Mouse (Mus musculus): ENCODE data around the gene Primpol. TPM values are rescaled to one million over a fixed set of nuclear protein-coding genes. Genes with fewer than 3 reads are reported as not detected.
A peak's percentile ranks its signal among the peaks of the same experiment; 100 is the strongest.

Gene Primpol
- total and polyA plus RNA-seq, 3 experiments: 7.1 to 11.6 TPM; not detected in 1

GRCm38 (mm10) chr8:46568942-46569341, 48.1 kb downstream of the Primpol start:
- peaks cover 0 to 2% of the 10 kb centered on the region in 2 experiments; a peak in 1 of 4 replicates for H3K36me3 ChIP-seq (ENCODE audit: control insufficient read depth in 1 of 2, insufficient read depth in 2 of 2, low read length in 2 of 2)
- H3K27me3 ChIP-seq (ENCODE audit: control insufficient read depth in 1 of 2, insufficient read depth in 2 of 2, low read length in 2 of 2): no peaks in the 10 kb centered on the region
- DNase-seq (ENCODE audit: low read depth, low spot score): peak; percentile 45

GRCm38 (mm10) chr8:46567946-46568345, 49.1 kb downstream of the Primpol start:
- Histone ChIP-seq H3K27me3 (ENCODE audit: control insufficient read depth in 1 of 2, insufficient read depth in 2 of 2, low read length in 2 of 2) (no peaks in the 10 kb centered on the region), H3K27ac (ENCODE audit: control insufficient read depth, low read depth, low read length) (no peak overlapping the region), H3K4me1 (ENCODE audit: control insufficient read depth in 1 of 2, insufficient read depth in 2 of 2, low read length in 2 of 2) (0 out of 4 replicates have a peak, but pooled peaks cover 0 to 2% of the 10 kb centered on the region in 2 experiments), H3K36me3 (ENCODE audit: control insufficient read depth in 1 of 2, insufficient read depth in 2 of 2, low read length in 2 of 2) (peaks cover 0 to 2% of the 10 kb centered on the region in 2 experiments; a peak in 1 of 4 replicates), H3K9me3 (replicated peaks; ENCODE audit: insufficient read depth, low read length) (no peaks in the 10 kb centered on the region), H3K79me2 (ENCODE audit: control insufficient read depth, insufficient read depth, low read length, poor library complexity) (no peaks in the 10 kb centered on the region), H3K9ac (ENCODE audit: control insufficient read depth, low read depth, low read length, poor library complexity, severe bottlenecking) (no peak overlapping the region), H3K4me3 (ENCODE audit: control insufficient read depth in 1 of 2, insufficient read depth in 1 of 2, low read depth in 2 of 2, low read length in 2 of 2) (no peak overlapping the region)
- no peak for DNase-seq (ENCODE audit: low read depth, low spot score)
- no peak for TF ChIP-seq POLR2AphosphoS5 (IDR thresholded peaks at IDR 0.05; ENCODE audit: borderline replicate concordance, low read depth, low read length)
- TF ChIP-seq ELF1 (IDR thresholded peaks at IDR 0.05; ENCODE audit: low read depth, low read length): no peak

More at GRCm38 (mm10) chr8:46568942-46569341, 48.1 kb downstream of the Primpol start:
- Histone ChIP-seq H3K4me3 (ENCODE audit: control insufficient read depth in 1 of 2, insufficient read depth in 1 of 2, low read depth in 2 of 2, low read length in 2 of 2) (no peak overlapping the region), H3K4me1 (ENCODE audit: control insufficient read depth in 1 of 2, insufficient read depth in 2 of 2, low read length in 2 of 2) (0 out of 4 replicates have a peak, but pooled peaks cover 0 to 2% of the 10 kb centered on the region in 2 experiments), H3K9ac (ENCODE audit: control insufficient read depth, low read depth, low read length, poor library complexity, severe bottlenecking) (no peak overlapping the region), H3K27ac (ENCODE audit: control insufficient read depth, low read depth, low read length) (no peak overlapping the region), H3K79me2 (ENCODE audit: control insufficient read depth, insufficient read depth, low read length, poor library complexity) (no peaks in the 10 kb centered on the region), H3K9me3 (replicated peaks; ENCODE audit: insufficient read depth, low read length) (no peaks in the 10 kb centered on the region)
- TF ChIP-seq SMC3 (IDR thresholded peaks at IDR 0.05; ENCODE audit: low read depth, low read length) (peak; percentile 48), RAD21 (IDR thresholded peaks at IDR 0.05; ENCODE audit: low read depth, low read length) (peak; percentile 20), CHD1 (IDR thresholded peaks at IDR 0.05; ENCODE audit: low read depth, low read length) (no peak), CTCF (IDR thresholded peaks at IDR 0.05 in 2 of 3, conservative IDR thresholded peaks at IDR 0.05 in 1 of 3; ENCODE audit: control insufficient read depth in 1 of 3, insufficient read depth in 1 of 3, low read depth in 2 of 3, low read length in 3 of 3, poor library complexity in 1 of 3, severe bottlenecking in 1 of 3) (peak; percentile 29 to 57 (median 42)), POLR2A (IDR thresholded peaks at IDR 0.05; ENCODE audit: control insufficient read depth in 1 of 2, insufficient read depth in 1 of 2, low read depth in 1 of 2, low read length in 2 of 2, poor library complexity in 1 of 2) (no peak), CHD2 (IDR thresholded peaks at IDR 0.05; ENCODE audit: low read length) (no peak)

- H3K79me2 ChIP-seq (ENCODE audit: control insufficient read depth, insufficient read depth, low read length, poor library complexity): no peaks in the 10 kb centered on the region
- H3K27ac ChIP-seq (ENCODE audit: control insufficient read depth, low read depth, low read length): no peak overlapping the region
- H3K9ac ChIP-seq (ENCODE audit: control insufficient read depth, low read depth, low read length, poor library complexity, severe bottlenecking): no peak overlapping the region
- no peaks in the 10 kb centered on the region for H3K27me3 ChIP-seq (ENCODE audit: control insufficient read depth in 1 of 2, insufficient read depth in 2 of 2, low read length in 2 of 2)
- no peak overlapping the region for H3K4me3 ChIP-seq (ENCODE audit: control insufficient read depth in 1 of 2, insufficient read depth in 1 of 2, low read depth in 2 of 2, low read length in 2 of 2)
- no peaks in the 10 kb centered on the region for H3K9me3 ChIP-seq (replicated peaks; ENCODE audit: insufficient read depth, low read length)
- DNase-seq (ENCODE audit: low read depth, low spot score): no peak
- H3K36me3 ChIP-seq (ENCODE audit: control insufficient read depth in 1 of 2, insufficient read depth in 2 of 2, low read length in 2 of 2): peaks cover 0 to 2% of the 10 kb centered on the region in 2 experiments; a peak in 1 of 4 replicates
- TF ChIP-seq RCOR1 (IDR thresholded peaks at IDR 0.05; ENCODE audit: low read depth, low read length): no peak
- no peak for TF ChIP-seq CTCF (IDR thresholded peaks at IDR 0.05 in 2 of 3, conservative IDR thresholded peaks at IDR 0.05 in 1 of 3; ENCODE audit: control insufficient read depth in 1 of 3, insufficient read depth in 1 of 3, low read depth in 2 of 3, low read length in 3 of 3, poor library complexity in 1 of 3, severe bottlenecking in 1 of 3)
- TF ChIP-seq E2F4 (IDR thresholded peaks at IDR 0.05; ENCODE audit: borderline replicate concordance, low read depth, low read length): no peak
- no peak for TF ChIP-seq USF2 (IDR thresholded peaks at IDR 0.05; ENCODE audit: borderline replicate concordance in 1 of 2, insufficient read depth in 1 of 2, low read depth in 1 of 2, low read length in 2 of 2)
- no peak for TF ChIP-seq CHD1 (IDR thresholded peaks at IDR 0.05; ENCODE audit: low read depth, low read length)
- no peak for TF ChIP-seq TAL1 (IDR thresholded peaks at IDR 0.05; ENCODE audit: low read length)
- no peak for TF ChIP-seq POLR2A (IDR thresholded peaks at IDR 0.05; ENCODE audit: control insufficient read depth in 1 of 2, insufficient read depth in 1 of 2, low read depth in 1 of 2, low read length in 2 of 2, poor library complexity in 1 of 2)
- no peak for TF ChIP-seq TBP (IDR thresholded peaks at IDR 0.05; ENCODE audit: low read depth, low read length)
- TF ChIP-seq GATA1 (IDR thresholded peaks at IDR 0.05; ENCODE audit: low read depth, low read length): no peak
- TF ChIP-seq MAX (IDR thresholded peaks at IDR 0.05; ENCODE audit: low read length): no peak
- no peak for TF ChIP-seq MXI1 (IDR thresholded peaks at IDR 0.05; ENCODE audit: low read depth, low read length)
- 0 out of 4 replicates have a peak, but pooled peaks cover 0 to 2% of the 10 kb centered on the region in 2 experiments for H3K4me1 ChIP-seq (ENCODE audit: control insufficient read depth in 1 of 2, insufficient read depth in 2 of 2, low read length in 2 of 2)
Observed at GRCm38 (mm10) chr8:46566914-46567529, 50.0 kb downstream of the Primpol start.
